In genomic region chr9:116138595-116139134, GRCm38 (mm10) we compare ENCODE assay signal across 8 mouse cellular contexts. TPM values are rescaled to one million over a fixed set of nuclear protein-coding genes. Genes with fewer than 3 reads are reported as not detected.
A peak's percentile ranks its signal among the peaks of the same experiment; 100 is the strongest.
DNase-seq lines count a peak whose midpoint lies in the region; ATAC-seq lines count a peak whose summit lies in the region.

No protein-coding gene starts in this region.

- no peaks in the 10 kb centered on the region for H3K9me3 ChIP-seq in liver, embryonic 12.5 days (replicated peaks)

- DNase-seq in cerebellum, postnatal 14 days: peak; percentile 53 to 58
- DNase-seq in cerebellum, adult 8-10 months: no peak
- DNase-seq in T-cell, adult 2 months (ENCODE audit: low spot score): peak; percentile 45
- DNase-seq in forelimb bud, embryonic 11.5 days (ENCODE audit: low read depth, low spot score): peak; percentile 92
- DNase-seq in thymus, postnatal 4 days: peak; percentile 62
- no peak for DNase-seq in lung, postnatal 14 days

- H3K4me2 ChIP-seq in liver, embryonic 12.5 days: no peak overlapping the region

- no peak overlapping the region for H3K4me3 ChIP-seq in macrophage (ENCODE audit: inconsistent target)
- H3K4me3 ChIP-seq in liver, embryonic 12.5 days: no peak overlapping the region

- H3K27me3 ChIP-seq in liver, embryonic 12.5 days (replicated peaks): no peaks in the 10 kb centered on the region

- peak overlapping the region; percentile 21 for H3K27ac ChIP-seq in macrophage
- H3K27ac ChIP-seq in liver, embryonic 12.5 days: no peak overlapping the region; the same call in 1 of the 2 replicates

- H3K36me3 ChIP-seq in macrophage (ENCODE audit: inconsistent target): no peaks in the 10 kb centered on the region
- H3K36me3 ChIP-seq in liver, embryonic 12.5 days: no peaks in the 10 kb centered on the region

- no peak for ATAC-seq in liver, embryonic 12.5 days

- H3K79me2 ChIP-seq in macrophage (ENCODE audit: inconsistent target): peaks cover 90% of the 10 kb centered on the region

- H3K4me1 ChIP-seq in liver, embryonic 12.5 days: peaks cover 25% of the 10 kb centered on the region; the same call in 1 of the 2 replicates

- 54% methylated on average over 11 of the region's 11 CpGs for WGBS in macrophage (ENCODE audit: missing documents)
- WGBS in liver, embryonic 12.5 days (ENCODE audit: insufficient replicate concordance): 67% methylated on average over 11 of the region's 11 CpGs

- H3K9ac ChIP-seq in liver, embryonic 12.5 days: no peak overlapping the region

RNA-seq across cellular contexts. Expression of gene Tgfbr2, which starts 36.5 kb away (rescaled TPM):
- 10 to 100 TPM; 15.9 to 41.2 (median 29.0) TPM for total RNA-seq in macrophage (2018; cell fraction: chromatin; rRNA removed)
- 100 to 1,000 TPM in 14 of 26 experiments, 10 to 100 TPM in 12; 65.6 to 133 (median 103) TPM for total RNA-seq in macrophage (2018; cell fraction: cytosol; rRNA removed)
- 100 to 1,000 TPM in 6 of 26 experiments, 10 to 100 TPM in 20; 35.9 to 112 (median 82.4) TPM for total RNA-seq in macrophage (2018; cell fraction: nucleus; rRNA removed)
- 69.5 to 93.5 TPM (median 80.3 TPM) in 3 replicates for polyA plus RNA-seq in macrophage (2018)
- 6.9 and 7.1 TPM in 2 replicates for polyA plus RNA-seq in liver, embryonic 12.5 days (2016; fragmentation: Nextera tagmentation; extraction: Ambion mirVana)

Comparison
In these comparisons a context has a peak if more than half of its experiments do, and no peak if none do; other contexts are left out.
1. DNase-seq: peak in cerebellum, postnatal 14 days (2 of 2), T-cell, adult 2 months (single experiment), forelimb bud, embryonic 11.5 days (single experiment) and thymus, postnatal 4 days (single experiment); none in cerebellum, adult 8-10 months (single experiment) and lung, postnatal 14 days (single experiment).